Mouse (Mus musculus) heart, adult 18-20 months (tissue): ENCODE results near the gene Crmp1. TPM values are rescaled to one million over a fixed set of nuclear protein-coding genes. Genes with fewer than 3 reads are reported as not detected.

ENCODE experiments used
- DNase-seq, 2 experiments: peaks; one replicate each; pipeline ENCODE4 v3.0.0; 2021 to 2022; ENCODE audit warnings: mixed read lengths in 1 of 2
- total RNA-seq, 2 experiments: library from RNA; stranded (reverse); gene quantifications; 2 replicates each; pipeline ENCODE4 v1.2.3; 2021

The Crmp1 gene
- total RNA-seq, 2 experiments from 2014 or later = 0.54 to 0.99 TPM

GRCm38 (mm10) chr5:37240550-37240949 is 1.2 kb upstream of the Crmp1 start:
- peak in 1 of 2 experiments; percentile 38 for DNase-seq

GRCm38 (mm10) chr5:37241224-37241623 is 516 bp upstream of the Crmp1 start:
- no peak for DNase-seq

DNA sequence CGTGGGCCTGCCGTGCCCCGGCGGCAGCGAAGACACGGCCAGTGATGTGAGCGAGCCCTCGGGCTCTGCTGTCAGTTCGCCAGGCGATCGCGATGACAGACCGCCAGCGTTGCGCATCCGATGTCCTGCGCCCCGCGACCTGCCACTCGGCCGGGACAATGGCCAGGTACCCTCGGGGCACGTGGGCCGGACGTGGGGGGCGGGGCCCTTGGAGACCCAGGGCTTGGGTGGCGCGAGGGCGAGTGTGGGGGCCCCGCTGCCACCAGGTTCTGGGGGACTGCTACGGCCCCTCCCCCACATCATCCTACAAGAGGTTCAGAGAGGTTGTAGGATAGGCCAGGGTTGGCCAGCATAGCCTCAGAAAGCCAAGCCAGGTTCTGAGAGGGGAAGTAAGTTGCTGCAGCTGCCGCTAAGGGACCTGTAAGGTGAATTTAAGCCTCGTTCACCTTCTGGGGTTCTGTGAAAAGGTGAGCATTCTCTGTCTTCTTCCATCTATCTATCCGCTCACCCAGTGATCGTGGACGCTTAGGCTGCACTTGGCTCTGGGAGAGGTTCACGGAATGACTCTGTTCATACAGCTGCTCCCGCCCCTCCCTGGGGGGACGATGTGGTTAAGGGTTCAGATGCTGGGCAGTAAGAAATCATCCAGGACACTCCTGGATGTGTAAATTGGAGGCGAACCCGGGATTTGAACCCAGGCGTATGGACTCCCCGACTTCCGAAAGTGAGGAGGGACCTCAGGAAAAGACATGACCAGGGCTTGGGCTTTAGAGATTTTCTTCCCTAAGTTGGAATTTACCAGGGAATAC is 824 bp downstream of the Crmp1 start:
- no peak for DNase-seq

- peak; percentile 42 to 81 for DNase-seq
Observed at GRCm38 (mm10) chr5:37243169-37243886, 1.6 kb downstream of the Crmp1 start.

- no peak for DNase-seq
Observed at GRCm38 (mm10) chr5:37244161-37244560, 2.4 kb downstream of the Crmp1 start.

DNA sequence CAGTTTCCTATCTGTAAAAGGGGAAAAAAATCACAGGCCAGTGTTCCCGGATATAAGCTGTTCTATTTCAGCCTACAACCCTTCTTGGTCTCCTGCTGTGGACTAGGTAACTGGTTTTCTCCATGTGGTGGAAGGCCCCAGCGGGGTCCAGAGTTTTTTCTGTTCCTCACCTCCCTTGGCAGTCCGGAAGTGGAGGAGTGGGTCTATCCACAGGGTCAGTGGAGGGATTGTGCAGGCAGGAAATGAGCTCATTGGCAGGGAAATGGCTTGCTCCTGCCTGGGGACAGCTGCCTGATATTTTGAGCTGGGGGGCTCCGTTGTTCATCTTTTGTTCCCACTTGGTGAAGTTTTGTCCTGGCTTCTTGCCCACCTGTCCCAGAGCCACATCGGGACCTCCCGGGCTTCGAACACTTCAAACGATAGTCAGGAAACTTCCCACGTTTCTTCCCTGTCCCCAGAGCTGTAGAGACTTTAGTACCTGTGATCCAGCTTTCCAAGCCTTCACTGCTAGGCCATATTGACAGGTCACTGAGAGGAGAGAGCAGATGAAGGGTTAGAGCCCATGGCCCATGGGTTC is 3.0 kb downstream of the Crmp1 start:
- no peak for DNase-seq

- DNase-seq = peak; percentile 39 to 55
Observed at GRCm38 (mm10) chr5:37245651-37246050, 3.9 kb downstream of the Crmp1 start.

- DNase-seq = peak in 1 of 2 experiments; percentile 16
Observed at GRCm38 (mm10) chr5:37246138-37246910, 4.6 kb downstream of the Crmp1 start.

GRCm38 (mm10) chr5:37247456-37247855 is 5.7 kb downstream of the Crmp1 start:
- DNase-seq = no peak

- DNase-seq = no peak
Observed at GRCm38 (mm10) chr5:37248870-37249269, 7.1 kb downstream of the Crmp1 start.

DNA sequence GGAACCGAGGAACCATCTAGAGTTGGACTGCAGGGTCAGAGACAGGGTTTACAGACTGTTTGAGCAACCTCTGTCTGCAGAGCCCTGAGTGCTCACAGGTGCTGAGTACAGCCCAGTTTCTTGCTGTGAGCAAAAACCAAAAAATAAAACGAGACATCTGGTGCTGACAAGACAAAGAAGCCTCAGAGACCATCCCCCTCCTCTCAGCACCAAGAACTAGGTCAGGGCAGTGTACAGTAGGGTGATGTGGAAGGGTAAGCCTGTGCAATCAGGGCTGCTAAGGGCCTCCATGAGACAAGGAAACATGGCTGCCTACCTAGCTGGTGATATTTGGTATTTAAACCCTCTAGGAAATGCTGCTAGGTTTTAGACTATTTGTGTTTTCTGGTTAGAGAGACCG is 9.9 kb downstream of the Crmp1 start:
- DNase-seq = no peak

DNA sequence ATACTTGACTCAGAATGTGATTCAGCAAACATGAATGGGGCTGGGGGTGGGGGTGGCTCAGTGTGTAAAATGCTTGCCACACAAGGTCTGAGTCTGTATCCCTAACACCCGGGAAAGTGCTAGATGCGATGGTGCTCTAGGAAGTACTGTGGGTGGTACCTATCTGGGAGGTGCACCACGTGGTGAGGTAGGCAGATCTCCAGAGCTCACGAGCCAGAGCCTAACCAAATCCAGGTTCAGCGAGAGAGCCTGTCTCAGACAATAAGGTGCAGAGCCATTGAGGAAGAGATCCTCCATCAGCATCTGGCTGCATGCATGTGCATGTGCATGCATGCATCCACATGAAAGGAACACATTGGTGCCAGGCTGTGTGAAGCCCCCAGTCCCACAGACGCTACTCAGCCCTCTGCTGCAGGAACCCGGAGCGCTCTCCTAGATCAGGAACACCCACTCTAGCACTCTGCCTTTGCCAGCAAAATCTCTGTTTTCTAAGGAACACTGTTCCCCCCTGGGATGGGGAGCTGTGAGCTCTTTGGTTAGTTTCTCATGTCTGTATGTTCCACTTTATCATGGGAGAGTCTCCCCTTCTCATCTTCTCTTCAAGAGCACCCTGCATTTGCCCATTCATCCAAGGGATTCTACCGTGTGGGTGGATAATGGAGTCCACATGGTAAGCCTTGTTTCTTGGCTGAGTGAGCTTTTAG is 10.5 kb downstream of the Crmp1 start:
- DNase-seq = no peak

- DNase-seq = no peak
Observed at GRCm38 (mm10) chr5:37254523-37254922, 12.8 kb downstream of the Crmp1 start.

DNA sequence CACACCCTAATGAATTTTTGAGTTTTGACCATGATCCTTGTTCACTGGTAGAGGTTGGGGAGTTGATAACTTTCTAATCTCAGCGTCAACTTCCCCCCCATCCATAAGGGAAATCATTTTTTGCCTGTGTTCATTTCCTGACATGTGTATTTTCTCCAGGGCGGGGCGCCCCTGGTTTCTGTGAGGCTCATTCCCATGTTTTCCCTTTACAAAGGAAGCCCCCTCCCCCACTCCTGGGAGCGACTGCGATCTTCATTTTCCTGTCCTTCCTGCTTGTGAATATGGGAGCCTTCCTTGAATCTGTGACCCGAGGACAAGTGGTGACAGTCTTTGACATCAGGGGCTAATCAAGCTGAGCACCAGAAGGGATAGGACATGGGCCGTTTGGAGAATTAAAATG is 15.1 kb downstream of the Crmp1 start:
- DNase-seq = no peak

- peak in 1 of 2 experiments; percentile 36 for DNase-seq
Observed at GRCm38 (mm10) chr5:37257243-37257642, 15.5 kb downstream of the Crmp1 start.

- DNase-seq = no peak
Observed at GRCm38 (mm10) chr5:37261734-37262133, 20.0 kb downstream of the Crmp1 start.

DNA sequence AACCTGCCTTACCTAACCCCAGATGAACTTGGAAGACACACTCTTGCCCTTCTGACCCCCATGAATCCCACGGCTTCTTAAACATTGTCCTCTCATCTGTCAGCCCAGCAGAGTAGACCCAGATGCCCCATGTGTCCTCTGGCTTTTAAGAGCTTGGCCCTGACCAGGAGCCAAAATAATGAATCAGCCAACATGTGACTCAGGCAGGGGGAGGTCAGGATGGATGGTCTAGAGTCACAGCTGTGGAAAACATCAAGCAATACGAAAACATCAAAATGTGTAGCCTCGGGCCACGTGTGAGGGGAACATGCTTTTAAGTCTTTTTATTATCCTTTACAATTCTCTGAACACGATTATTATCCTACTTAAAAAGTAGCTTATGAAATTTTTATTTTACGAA is 22.1 kb downstream of the Crmp1 start:
- DNase-seq = peak; percentile 21 to 22

- DNase-seq = no peak
Observed at GRCm38 (mm10) chr5:37281021-37281420, 39.3 kb downstream of the Crmp1 start.

- peak; percentile 30 to 51 for DNase-seq
Observed at GRCm38 (mm10) chr5:37288374-37288773, 46.6 kb downstream of the Crmp1 start.

DNA sequence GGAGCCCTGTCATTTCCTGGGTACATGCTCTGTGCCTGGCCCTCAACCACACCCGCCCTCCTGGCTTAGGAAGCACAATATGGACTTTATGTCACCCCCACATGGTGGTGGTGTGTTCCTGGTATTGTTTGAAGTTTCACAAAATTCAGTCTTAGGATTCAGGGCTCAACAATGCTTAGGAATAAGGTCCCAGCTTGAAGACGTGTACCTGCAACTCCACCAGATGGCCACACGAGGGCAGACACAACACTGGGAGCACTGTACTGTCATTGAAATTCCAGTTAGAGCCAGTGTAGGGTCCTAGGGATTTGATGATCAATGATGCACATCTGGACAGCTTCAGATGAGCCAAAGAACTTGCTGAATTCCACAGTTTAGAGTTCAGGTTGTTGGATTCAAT is 47.5 kb downstream of the Crmp1 start:
- DNase-seq = peak; percentile 12 to 64

GRCm38 (mm10) chr5:37290983-37291382 is 49.2 kb downstream of the Crmp1 start:
- no peak for DNase-seq

DNA sequence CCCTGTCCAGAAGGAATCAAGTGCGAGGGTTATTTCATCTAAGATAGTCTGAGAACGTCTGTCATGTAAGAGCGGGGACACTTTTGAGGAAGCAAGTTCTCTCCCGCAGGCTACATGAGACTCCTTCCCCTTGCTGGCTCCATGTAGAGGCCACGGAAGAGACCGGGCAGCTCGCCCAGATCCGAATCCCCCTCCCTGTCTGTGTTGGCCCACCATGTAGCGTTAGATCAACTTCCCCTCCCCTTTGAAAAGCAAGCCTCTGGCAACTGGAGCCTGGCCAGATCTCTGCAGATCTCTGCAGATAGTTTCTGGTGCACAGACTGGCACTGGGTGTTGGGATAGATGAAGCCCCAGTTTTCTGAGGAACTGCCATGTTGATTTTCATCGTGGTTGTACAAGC is 55.0 kb downstream of the Crmp1 start:
- no peak for DNase-seq
